Mouse (Mus musculus) kidney, postnatal 36 days (tissue): ENCODE results near the gene BC005537.
"Not testable (repeated sequence)": the region's sequence is repeated elsewhere in the genome, so short reads cannot be mapped to it uniquely, and the experiment has no call there.

Experiments
- DNase-seq, 2 experiments: peaks; one replicate each; pipeline ENCODE4 v3.0.0; 2021 to 2022; ENCODE audit warnings: mixed read lengths in 2 of 2

BC005537 gene

DNA sequence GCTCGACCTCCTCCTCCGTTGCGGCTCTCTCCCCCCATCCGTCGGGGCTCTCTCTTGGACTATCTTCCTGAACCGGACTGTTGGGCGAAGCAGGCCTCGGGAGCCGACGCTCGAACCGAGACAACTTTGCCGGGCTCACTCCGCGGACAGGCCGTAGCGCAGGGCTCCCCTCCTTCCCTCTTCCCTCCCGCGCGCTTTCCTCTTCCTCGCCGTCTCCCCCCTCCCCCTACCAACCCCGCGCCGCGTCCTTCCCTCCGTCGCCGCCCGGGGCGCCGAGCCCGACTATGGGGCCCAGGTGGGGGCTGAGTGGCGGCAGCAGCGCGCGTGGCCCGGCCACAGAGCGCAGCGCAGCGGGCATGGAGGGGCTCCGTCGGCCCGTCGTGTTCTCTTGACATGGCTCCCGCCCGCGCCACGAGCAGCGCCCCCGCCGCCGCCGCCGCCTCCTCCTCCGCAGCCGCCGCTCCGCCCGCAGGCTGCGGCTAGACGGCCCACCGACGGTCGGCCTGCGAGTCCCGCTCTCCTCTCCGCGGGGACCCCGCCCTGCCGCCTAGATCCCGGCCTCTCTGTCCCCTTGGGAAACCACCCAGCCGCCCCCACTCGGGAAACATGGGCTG lies at the start of gene BC005537:
Gene BC005537 (plus strand): TSS at position 350 of the 614 bp plus-strand sequence.
- DNase-seq, result peak in 1 of 2 experiments; percentile 63

DNA sequence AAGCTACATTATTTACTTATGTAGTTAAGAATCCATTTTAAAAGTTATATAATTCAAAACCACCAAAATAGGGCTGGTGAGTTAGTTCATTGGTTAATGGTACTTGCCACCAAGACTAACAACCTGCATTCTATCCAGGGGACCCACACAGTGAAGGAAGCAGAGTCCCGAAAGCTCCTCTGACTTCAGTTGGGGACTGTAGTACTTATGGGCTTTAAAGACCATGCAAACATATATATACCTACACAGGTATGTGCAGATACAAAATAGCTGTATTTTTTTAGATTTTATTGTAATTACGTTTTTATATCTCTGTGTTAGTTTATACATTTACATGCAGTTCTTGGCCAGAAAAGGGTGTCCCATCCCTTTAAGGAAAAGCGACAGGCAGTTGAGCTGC lies 44.7 kb upstream of the BC005537 start:
- DNase-seq, result no peak

DNA sequence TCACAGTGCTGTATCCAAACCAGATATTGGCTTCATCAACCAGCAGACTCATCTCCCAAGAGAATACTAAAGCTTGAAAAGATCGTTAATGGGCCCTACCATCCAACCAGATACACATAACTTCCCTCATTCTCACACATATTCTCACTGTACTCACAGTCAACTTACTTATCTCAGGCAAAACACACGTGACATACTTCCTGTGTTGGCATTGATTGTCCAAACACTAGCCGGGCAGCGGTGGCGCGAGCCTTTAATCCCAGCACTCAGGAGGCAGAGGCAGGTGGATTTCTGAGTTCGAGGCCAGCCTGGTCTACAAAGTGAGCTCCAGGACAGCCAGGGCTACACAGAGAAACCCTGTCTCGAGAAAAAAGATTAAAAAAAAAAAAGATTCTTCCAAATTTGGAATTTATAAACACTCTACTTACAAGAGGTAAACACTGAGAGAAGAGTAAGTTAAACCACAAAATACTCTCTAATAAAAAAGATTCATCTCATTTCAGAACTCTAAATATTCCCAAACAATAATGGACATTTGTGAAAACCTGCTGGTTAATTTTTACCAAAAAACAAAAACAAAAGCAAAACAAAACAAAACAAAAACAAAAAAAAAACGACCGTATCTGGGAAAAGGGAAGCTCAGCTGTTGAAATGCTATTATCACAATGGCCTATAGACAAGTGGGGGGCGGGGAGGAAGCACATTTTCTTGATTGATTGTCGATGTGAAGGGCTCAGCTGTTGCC lies 43.5 kb upstream of the BC005537 start:
- DNase-seq, result no peak

DNA sequence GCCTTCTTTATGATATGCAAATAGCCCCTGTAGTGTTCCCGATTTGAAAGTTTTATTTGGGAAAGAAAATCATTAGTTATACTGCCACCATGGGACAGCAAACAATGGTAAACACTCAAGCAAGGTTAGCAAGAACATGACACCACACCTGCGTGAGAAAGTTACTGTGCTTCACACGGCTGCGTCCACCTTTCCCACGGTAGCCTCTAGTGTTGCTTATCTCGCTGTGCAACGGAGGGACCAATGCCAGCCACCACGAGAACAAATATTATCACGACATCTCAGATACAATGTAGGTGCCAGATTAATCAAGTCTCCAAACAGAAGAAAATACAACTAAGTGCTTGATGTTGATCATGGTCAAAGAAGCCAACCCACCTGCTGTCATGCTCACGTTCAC lies 42.0 kb upstream of the BC005537 start:
- no peak for DNase-seq

DNA sequence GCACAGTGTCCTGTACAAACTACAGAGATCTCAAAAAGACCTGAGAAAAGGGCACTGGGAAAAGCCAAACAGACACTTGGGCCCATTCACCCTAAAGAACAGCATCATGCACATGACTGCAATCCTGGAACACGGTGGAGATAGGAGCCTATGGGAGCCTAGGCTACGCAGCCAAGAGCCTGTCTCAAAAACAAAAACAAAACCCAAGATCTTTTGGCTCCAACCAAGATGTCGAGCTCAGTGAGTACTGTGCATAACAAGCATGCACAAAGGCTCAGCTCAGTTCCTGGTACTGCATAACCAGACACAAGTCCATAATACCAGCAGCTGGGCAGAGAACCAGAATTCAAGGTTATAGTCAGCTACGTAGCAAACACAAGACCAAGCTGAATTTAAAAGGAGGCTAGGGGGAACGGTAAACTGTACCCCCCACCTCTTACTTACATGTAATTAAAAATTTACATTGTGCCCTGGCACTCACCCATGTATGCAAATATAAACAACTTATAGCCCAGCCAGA lies 41.0 kb upstream of the BC005537 start:
- DNase-seq, result peak; percentile 12 to 17

DNA sequence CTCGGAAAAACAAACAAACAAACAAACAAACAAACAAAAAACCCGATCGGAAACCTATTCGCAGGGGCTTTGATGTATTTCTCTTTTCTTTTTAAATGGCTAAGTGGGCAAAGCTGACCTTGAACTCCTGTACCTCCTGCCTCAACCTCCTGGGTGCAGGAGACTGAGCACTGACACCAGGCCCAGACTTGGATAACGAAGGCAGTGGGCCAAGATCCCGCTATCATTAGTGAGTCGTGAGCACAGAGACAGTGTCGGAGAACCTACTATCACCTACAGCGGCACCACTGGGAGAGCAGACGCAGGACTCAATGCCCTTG lies 40.4 kb upstream of the BC005537 start:
- DNase-seq, result no peak

DNA sequence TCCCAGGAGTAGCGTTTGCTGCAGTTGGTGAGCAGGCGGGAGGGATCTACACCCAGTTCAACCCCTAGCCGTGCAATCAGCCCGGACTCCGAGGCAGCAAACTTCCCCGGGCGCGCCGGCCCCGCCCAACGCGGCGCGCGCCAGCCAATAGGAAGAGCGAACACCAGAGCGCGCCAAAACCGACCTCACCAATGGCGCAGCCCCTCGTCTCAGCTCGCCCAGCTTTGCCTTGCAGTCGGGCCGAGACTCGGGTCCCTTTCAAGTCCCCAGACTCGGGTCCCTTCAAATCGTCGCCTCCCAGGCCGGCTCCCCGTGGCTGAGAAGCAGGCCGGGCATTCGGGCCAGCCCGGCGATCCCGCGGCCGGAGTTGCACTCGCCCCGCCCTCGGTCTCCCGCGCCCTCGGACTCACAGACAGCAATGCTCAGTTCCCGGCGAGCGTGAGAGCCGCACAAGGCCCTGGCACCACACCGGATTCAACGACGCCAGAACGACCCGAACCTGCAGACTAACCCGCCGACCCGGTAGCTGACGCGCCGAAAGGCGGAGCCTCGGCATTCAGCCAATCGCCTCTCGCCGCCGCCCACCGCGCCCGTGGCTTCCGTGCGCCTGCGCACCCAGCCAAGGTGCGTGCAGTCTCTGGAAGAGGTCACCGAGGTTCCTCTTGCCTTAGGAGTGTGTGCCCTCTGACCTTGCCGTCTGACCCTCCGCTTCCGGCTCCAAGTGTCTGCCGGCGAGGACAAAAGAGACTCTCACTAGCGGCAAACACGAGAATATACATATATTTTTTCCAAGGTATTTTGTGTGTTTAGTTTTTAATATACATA lies 39.8 kb upstream of the BC005537 start, which contains the start of gene Gmnn:
Gene Gmnn (minus strand): TSS at position 521 of the 825 bp plus-strand sequence.
- peak; percentile 87 to 94 for DNase-seq

DNA sequence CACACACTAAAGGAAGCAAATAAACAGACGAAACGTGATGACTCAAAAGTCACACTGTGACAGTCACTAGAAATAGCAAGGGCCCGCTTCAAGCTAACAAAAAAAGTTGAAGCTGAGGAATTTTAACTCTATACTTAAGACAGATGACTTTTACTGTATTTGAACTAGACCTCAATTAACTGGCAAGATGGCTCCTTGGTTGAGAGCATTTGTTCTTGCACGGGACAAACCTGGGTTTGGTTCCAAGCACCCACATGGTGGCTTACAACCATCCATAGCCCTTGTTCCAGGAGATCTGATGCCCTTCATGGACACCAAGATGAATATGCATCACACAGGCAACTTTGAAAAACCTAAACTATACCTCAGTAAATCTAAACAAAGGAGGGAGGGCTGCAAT lies 39.2 kb upstream of the BC005537 start:
- DNase-seq, result no peak

DNA sequence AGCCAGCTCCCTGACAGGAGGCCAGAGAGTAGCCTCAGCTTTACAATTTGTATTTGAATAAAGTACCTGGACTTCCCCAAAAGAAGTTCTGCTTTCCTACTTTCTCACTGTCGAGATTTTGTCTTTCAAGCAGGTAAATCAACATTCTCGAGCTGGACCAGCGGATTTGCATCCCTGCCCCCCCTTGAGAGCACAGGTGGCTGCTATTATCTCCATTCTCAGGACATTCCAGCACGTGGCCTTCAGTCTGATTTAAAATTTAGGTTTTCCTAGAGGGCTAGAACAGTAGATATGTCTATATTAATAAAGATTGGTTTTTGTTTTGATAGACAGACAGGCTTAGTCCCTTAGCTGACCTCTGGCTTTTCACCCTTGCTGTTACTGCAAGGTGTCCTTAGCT lies 33.6 kb upstream of the BC005537 start:
- DNase-seq, result not testable (repeated sequence)

DNA sequence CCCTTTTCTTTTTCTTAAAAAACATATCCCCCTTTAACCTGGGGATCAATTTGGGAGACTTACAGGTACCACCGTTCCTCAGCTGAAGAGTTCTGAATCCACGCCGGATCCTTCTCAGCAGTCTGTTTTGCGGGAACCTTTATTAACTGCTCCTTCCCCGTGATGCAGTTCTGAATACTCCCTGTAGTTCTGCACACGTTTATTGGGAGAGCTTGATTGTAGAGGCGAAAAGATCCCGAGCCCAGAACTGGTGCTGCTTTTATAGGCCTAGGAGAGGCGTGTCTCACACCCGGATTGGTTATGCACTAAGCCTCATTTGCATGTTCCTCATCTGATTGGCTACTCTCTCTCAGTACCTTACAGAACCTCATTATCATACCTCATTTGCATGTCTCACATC lies 30.0 kb upstream of the BC005537 start:
- DNase-seq, result not testable (repeated sequence)

DNA sequence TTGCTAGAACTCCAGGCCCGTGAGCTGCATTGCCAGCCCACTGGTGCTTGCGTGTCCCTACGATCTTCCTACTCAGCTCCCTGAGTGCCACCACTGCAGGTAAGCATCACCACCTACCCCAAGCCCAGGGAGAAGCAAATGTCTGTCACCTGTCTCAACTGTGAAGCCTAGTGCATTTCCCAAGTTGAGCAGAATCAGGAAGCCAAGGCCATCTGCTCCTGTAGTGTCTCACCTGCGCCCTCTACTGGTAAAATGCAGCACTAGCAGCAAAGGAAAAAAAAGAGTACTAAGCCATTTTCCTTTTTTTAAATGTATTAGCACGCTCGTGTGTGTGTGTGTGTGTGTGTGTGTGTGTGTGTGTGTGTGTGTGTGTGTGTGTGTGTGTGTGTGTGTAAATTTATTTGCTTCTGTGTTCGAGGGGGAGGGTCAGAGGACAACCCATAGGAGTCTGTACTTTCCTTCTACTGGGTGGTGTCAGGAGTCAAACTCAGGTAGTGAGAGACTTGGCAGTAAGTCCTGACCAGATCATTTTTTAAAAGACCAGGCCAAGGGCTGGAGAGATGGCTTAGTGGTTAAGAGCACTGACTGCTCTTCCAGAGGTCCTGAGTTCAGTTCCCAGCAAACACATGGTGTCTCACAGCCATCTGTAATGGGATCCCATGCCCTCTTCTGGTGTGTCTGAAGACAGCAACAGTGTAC lies 25.2 kb upstream of the BC005537 start:
- DNase-seq, result peak; percentile 64 to 70

DNA sequence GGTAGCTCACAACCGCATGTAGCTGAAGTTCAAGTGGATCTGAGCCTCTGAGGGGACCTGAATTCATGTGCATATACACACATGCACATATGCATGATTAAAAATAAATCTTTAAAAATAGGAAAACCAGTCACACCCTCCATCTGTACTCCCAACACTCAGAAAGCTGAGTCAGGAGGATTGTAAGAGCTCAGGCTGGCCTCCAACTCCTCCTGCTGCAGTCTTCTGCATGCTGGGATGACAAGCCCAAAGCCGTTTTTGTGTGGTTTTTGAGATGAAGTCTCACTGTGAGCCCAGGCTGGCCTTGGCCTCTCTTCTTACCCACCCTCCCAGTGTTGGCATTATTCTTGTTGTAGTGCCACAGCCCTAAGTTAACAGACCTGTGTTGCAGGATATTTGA lies 23.4 kb upstream of the BC005537 start:
- no peak for DNase-seq

DNA sequence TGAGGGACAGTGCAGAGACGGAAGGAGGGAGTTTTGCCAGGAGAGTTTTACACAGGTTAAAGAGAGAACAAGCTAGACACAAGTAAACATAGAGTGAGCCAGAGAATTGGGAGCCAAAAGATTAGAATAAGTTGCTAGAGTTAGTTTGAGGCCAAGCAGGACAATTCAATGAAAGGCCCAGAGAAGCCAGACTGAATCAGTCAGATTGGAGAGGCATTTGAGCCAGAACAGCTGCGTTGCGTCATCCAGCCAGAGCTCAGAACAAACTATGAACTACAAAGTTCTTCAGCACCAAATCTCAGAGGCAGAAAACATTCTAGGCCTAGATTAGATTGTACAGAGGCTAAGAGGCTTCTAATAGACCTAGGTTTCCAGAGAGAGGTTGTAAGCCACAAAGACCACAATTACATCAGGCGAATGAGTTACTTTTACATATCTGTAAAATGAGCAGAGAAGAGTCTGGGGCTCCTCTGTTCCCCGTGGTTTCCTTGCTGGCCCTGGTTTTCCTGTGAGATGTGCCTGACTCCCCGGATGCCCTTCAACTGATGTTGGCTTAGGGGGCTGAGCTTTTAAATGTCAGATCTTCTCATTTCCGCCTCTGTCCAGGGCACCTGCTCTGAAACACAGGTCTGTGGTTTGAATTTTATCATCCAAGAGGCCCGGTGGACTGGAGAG lies 22.6 kb upstream of the BC005537 start:
- no peak for DNase-seq

DNA sequence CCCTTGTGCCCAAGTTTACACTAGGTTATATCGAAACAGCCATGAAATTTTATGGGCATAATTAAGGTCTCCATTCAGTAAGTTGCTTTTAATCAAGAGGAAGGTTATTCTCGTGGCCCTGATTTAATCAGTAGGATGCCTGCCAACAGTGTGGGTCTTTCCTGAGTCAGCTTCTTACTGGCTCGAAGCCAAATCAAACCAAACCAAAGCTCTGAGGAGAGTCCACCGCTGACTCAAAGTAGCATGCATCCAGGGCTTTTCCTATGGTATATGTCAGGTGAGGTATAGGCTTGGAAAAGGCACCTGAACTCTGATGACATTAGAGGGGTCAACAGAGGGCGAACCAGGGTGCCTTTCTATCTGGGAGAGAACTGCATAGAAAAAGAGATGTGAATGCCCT lies 19.5 kb upstream of the BC005537 start:
- peak in 1 of 2 experiments; percentile 28 for DNase-seq

DNA sequence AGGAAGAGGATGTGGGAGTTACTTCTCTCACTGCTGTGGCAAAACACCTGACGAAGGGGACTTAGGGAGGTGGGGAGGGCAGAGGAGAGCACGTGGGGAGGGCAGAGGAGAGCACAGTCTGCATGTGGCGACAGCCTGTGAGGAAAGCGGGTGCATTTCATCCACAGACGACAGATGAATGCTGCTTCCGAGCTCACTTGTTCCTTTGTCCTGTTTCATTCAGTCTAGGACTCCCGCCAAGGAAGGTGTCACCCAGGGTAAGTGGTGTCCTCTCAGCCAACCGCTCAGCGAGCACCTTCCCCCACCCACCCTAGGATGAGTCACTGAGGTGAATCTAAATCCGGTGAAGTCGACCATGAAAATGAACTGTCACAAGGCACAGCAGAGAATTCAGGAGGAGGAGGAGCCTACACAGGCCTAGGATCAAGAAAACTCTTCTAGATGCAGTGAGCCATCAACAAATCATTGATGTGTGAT lies 15.4 kb upstream of the BC005537 start:
- peak; percentile 70 to 78 for DNase-seq

DNA sequence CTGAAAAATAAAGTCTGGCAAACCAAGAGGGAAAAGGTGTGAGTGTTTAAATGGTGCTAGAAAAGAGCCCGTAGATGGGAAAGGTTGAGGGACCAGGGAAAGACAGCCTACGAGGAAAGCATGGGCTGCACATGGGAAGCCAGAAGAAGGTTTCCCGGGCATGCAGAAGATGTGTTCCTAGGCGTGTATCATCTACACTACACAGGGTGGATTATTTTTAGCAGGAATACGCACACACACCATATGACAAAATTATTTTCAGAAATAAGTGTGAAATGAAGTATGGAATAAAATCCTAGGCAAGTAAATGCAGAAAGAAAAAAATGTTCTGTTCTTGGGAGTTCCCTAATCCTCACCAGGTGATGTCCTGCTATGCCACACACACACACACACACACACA lies 14.0 kb upstream of the BC005537 start:
- DNase-seq, result no peak

DNA sequence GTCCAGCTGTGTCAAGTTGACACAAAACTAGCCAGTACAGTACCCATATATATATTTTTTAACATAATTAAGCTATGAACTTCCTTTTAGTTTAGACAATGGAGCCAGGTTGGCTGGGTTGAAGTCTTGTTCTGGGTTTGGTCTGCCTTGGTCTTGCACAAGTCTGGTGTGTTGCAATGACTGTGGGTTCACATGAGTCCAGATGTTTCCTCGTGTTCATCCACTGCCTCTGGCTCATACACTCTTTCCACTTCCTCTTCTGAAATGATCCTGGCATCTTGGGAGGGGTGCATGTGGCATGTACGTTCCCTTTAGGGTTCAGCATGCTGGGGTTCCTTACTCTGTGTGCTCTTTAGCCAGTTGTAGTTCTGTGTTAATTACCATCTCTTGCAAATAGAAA lies 10.1 kb upstream of the BC005537 start:
- DNase-seq, result no peak

DNA sequence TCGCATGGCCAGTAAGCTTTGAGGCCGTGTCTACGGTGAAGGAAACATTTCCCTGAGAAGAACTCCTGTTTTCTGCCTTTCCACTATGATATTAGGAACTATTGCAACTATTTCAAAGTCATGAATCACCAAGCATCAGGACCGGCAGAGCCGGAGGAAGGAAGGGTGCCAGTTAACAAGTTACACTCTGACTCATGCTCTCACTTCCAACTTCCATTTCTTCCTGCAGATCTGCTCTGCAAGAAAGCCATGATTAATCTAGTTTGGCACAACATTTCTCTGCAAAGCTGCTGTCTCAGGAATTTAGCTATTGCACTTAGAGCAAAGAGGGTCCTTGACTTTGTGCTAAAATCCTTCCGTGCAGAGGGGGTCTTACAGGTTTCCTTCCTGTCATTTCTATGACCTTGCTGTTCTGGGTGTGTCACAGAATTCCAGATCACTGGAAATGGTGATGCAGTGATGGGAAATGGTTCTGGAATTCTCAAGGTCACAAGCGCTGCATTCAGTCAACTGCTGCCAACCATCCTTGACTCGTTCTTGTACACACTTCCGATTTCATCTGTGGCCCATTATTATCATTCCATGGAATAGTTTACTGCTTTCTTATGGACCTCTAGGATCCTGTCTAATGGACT lies 8.9 kb upstream of the BC005537 start:
- no peak for DNase-seq

DNA sequence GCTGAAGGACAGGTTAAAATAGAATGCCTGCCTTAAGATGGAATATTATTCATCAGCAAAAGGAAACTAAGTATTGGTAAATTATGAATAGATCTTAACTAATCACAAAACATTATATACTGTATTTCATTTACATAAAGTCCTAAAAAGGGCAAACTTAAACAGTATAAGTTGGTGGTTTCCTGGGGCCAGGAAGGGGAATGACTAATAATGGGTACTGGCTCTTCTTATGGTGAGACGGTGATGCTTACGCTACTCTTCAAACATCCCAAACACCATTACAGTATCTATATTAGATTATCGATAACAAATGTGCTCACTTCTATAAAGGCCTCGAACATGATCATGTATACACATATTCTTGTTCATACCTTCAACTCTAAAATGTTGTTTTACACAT lies 2.8 kb upstream of the BC005537 start:
- DNase-seq, result no peak

DNA sequence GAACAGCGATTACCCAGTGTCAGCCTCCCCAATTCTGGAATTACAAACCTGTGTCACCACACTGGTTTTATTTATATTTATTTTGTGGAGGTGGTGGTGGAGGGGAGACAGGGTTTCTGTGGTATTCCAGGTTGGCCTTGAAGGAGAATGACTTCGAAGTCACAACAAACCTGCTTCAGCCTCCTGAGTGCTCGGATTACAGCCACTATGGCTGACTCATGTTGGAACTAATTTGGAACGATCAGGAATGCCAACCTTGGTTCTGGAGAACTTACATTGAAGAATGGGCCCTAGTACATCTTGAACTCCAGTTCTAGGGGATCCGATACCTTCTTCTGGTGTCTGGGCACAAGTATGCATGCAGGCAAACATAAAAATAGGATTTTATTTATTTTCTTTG lies 2.1 kb upstream of the BC005537 start:
- no peak for DNase-seq

DNA sequence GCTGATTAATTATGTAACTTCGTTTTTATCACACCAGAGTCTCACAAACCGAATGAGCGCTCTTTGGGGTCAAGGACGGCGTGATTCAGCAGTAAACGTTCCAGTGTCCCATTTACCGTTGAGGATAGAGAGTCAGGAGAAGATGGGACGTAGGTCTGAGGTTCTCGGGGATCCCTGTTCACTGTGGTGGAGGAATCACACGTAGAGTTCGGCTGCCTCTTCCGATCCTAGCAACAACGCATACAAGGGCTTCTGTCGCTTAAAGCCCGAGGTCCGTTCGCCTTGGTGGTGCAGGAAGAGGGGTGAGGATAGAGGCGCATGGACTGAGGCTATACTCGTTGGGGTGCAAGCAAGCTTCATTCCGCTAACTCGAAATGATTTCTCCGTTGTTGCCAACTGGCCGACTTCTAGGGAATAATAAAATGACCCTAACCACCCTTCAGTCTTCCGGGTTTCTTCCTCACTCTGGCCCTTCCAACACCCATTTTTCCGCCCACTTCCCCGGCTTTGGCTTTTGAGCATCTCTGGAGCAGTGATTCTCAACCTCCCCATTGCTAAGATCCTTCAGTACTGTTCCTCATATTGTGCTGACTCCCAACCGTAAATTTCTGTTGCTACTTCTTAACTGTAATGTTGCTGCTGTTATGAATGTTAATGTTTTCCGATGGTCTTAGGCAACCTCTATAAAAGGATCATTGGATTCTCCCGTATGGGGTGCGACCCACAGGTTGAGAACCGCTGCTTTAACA lies 1.4 kb upstream of the BC005537 start:
- peak; percentile 45 to 53 for DNase-seq
